Mouse (Mus musculus): Measurements from ENCODE around the gene Gmeb1. TPM values are rescaled to one million over a fixed set of nuclear protein-coding genes. Genes with fewer than 3 reads are reported as not detected.
A peak's percentile ranks its signal among the peaks of the same experiment; 100 is the strongest.

The Gmeb1 gene
- total and polyA plus RNA-seq, 3 experiments: 9.9 to 29.6 TPM; not detected in 1

DNA sequence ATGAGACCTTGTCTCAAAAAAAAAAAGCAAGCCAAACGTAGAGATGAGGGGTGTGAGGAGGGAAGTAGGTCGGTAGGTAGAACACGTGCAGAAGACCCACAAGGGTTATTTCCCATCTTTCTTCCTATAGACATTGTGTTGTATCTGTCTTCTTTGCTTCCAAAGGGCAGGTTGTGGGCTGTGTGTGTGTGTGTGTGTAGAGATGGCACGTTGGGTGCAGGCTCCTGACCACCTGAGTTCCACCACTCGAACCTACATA lies 885 bp upstream of the Gmeb1 start:
- Histone ChIP-seq H3K79me2 (ENCODE audit: control insufficient read depth, insufficient read depth, low read length, poor library complexity) (peaks cover 37% of the 10 kb centered on the region), H3K4me3 (ENCODE audit: control insufficient read depth in 1 of 2, insufficient read depth in 1 of 2, low read depth in 2 of 2, low read length in 2 of 2) (peak overlapping the region; percentile 65 to 74), H3K36me3 (ENCODE audit: control insufficient read depth in 1 of 2, insufficient read depth in 2 of 2, low read length in 2 of 2) (peaks cover 0 to 19% of the 10 kb centered on the region in 2 experiments; a peak in 2 of 4 replicates), H3K9ac (ENCODE audit: control insufficient read depth, low read depth, low read length, poor library complexity, severe bottlenecking) (peak overlapping the region; percentile 88), H3K4me1 (ENCODE audit: control insufficient read depth in 1 of 2, insufficient read depth in 2 of 2, low read length in 2 of 2) (peaks cover 9 to 16% of the 10 kb centered on the region in 2 experiments; a peak in 3 of 4 replicates), H3K9me3 (replicated peaks; ENCODE audit: insufficient read depth, low read length) (no peaks in the 10 kb centered on the region), H3K27me3 (ENCODE audit: control insufficient read depth in 1 of 2, insufficient read depth in 2 of 2, low read length in 2 of 2) (no peaks in the 10 kb centered on the region), H3K27ac (ENCODE audit: control insufficient read depth, low read depth, low read length) (peak overlapping the region; percentile 83)
- no peak for DNase-seq (ENCODE audit: low read depth, low spot score)
- TF ChIP-seq MAX (IDR thresholded peaks at IDR 0.05; ENCODE audit: low read length) (peak; percentile 86), MXI1 (IDR thresholded peaks at IDR 0.05; ENCODE audit: low read depth, low read length) (peak; percentile 33; the same call in 1 of the 2 replicates), MYC (IDR thresholded peaks at IDR 0.05; ENCODE audit: low read depth, low read length) (peak; percentile 32), ZNF384 (IDR thresholded peaks at IDR 0.05; ENCODE audit: low read depth, low read length) (peak; percentile 72), GABPA (IDR thresholded peaks at IDR 0.05; ENCODE audit: low read depth, low read length) (no peak), TBP (IDR thresholded peaks at IDR 0.05; ENCODE audit: low read depth, low read length) (0 out of 2 replicates have a peak, but pooled peaks have one; percentile 13), KAT2A (conservative IDR thresholded peaks at IDR 0.05; ENCODE audit: low read depth, low read length) (no peak)

DNA sequence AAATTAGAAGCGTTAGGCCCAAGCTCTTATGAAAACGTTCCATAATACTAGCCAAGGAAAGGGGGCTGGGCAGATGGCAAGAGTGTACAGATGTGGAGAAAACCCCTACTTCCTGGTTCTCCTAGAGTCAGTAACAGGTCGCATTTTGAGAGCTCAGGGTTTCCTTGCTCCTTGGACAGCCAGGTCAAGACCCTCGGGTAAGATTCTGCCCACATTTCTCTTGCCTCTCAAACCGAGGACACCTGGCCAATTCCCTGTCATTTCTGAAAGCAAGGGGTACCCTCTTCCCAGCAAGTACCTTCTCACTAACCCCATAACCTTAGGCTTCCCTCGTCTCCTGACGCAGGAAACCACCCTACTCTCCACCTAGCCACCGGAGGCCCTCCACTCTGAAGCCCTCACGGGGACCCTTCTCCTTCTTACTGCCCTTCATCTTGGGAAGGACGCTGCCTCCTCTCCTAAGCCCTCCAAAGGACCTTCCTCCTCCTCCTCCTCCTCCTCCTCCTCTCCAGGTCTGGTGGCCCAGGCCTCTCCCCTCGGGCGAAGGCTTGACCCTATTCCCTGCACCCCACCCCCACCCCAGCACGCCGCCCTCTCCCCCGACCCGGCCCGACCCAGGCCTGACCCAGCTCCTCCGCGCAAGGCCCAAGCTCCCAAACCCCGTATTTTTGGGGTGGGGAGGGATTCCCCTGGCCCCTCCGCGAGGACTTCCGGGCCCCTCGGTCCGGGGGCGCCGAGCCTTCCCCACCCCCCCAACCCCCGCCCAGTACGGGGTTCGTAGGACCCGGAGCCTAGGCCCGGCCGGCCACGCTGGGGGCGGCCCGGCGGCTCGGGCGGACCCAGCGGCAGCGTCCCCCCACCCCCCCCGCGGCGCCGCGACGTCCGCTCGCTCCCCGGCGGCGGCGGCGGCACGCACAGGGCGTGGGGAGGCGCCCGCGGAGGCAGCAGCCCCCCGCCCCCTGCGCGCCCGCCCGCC lies 710 bp downstream of the Gmeb1 start:
- Histone ChIP-seq H3K36me3 (ENCODE audit: control insufficient read depth in 1 of 2, insufficient read depth in 2 of 2, low read length in 2 of 2) (peaks cover 0 to 19% of the 10 kb centered on the region in 2 experiments; a peak in 2 of 4 replicates), H3K27me3 (ENCODE audit: control insufficient read depth in 1 of 2, insufficient read depth in 2 of 2, low read length in 2 of 2) (no peaks in the 10 kb centered on the region), H3K9me3 (replicated peaks; ENCODE audit: insufficient read depth, low read length) (no peaks in the 10 kb centered on the region), H3K9ac (ENCODE audit: control insufficient read depth, low read depth, low read length, poor library complexity, severe bottlenecking) (peak overlapping the region; percentile 87), H3K27ac (ENCODE audit: control insufficient read depth, low read depth, low read length) (peak overlapping the region; percentile 87), H3K4me1 (ENCODE audit: control insufficient read depth in 1 of 2, insufficient read depth in 2 of 2, low read length in 2 of 2) (peaks cover 9 to 16% of the 10 kb centered on the region in 2 experiments; a peak in 3 of 4 replicates), H3K4me3 (ENCODE audit: control insufficient read depth in 1 of 2, insufficient read depth in 1 of 2, low read depth in 2 of 2, low read length in 2 of 2) (peak overlapping the region; percentile 96 to 99), H3K79me2 (ENCODE audit: control insufficient read depth, insufficient read depth, low read length, poor library complexity) (peaks cover 39% of the 10 kb centered on the region)
- DNase-seq (ENCODE audit: low read depth, low spot score): peak; percentile 65
- TF ChIP-seq HCFC1 (IDR thresholded peaks at IDR 0.05; ENCODE audit: low read depth, low read length): no peak; the same call in 1 of the 2 replicates
- no peak for TF ChIP-seq MAFK (IDR thresholded peaks at IDR 0.05; ENCODE audit: borderline replicate concordance, low read depth, low read length)
- TF ChIP-seq POLR2A (IDR thresholded peaks at IDR 0.05; ENCODE audit: control insufficient read depth in 1 of 2, insufficient read depth in 1 of 2, low read depth in 1 of 2, low read length in 2 of 2, poor library complexity in 1 of 2): peak in 1 of 2 experiments; percentile 50; a peak in 1 of 4 replicates
- TF ChIP-seq E2F4 (IDR thresholded peaks at IDR 0.05; ENCODE audit: borderline replicate concordance, low read depth, low read length): no peak
- TF ChIP-seq ELF1 (IDR thresholded peaks at IDR 0.05; ENCODE audit: low read depth, low read length): peak; percentile 88
- 0 out of 2 replicates have a peak, but pooled peaks have one; percentile 17 for TF ChIP-seq MAX (IDR thresholded peaks at IDR 0.05; ENCODE audit: low read length)
- TF ChIP-seq MYC (IDR thresholded peaks at IDR 0.05; ENCODE audit: low read depth, low read length): no peak
- no peak for TF ChIP-seq ETS1 (IDR thresholded peaks at IDR 0.05; ENCODE audit: low read depth, low read length)
- no peak; the same call in 1 of the 2 replicates for TF ChIP-seq MXI1 (IDR thresholded peaks at IDR 0.05; ENCODE audit: low read depth, low read length)
- TF ChIP-seq NRF1 (IDR thresholded peaks at IDR 0.05; ENCODE audit: insufficient read depth, low read depth, low read length, poor library complexity, severe bottlenecking): no peak
- peak; percentile 31; the same call in 1 of the 2 replicates for TF ChIP-seq MAZ (IDR thresholded peaks at IDR 0.05; ENCODE audit: low read depth, low read length)
- TF ChIP-seq TBP (IDR thresholded peaks at IDR 0.05; ENCODE audit: low read depth, low read length): 0 out of 2 replicates have a peak, but pooled peaks have one; percentile 47
- TF ChIP-seq GABPA (IDR thresholded peaks at IDR 0.05; ENCODE audit: low read depth, low read length): no peak
- TF ChIP-seq RCOR1 (IDR thresholded peaks at IDR 0.05; ENCODE audit: low read depth, low read length): no peak
- peak; percentile 35 for TF ChIP-seq CHD2 (IDR thresholded peaks at IDR 0.05; ENCODE audit: low read length)
- no peak for TF ChIP-seq TAL1 (IDR thresholded peaks at IDR 0.05; ENCODE audit: low read length)
- peak; percentile 57 for TF ChIP-seq SIN3A (IDR thresholded peaks at IDR 0.05; ENCODE audit: low read length)
- no peak for TF ChIP-seq POLR2AphosphoS2 (IDR thresholded peaks at IDR 0.05; ENCODE audit: low read length)
- TF ChIP-seq MEF2A (IDR thresholded peaks at IDR 0.05; ENCODE audit: extremely low read depth, insufficient replicate concordance, low read depth, low read length, poor library complexity, severe bottlenecking): no peak
- no peak for TF ChIP-seq BHLHE40 (IDR thresholded peaks at IDR 0.05; ENCODE audit: borderline replicate concordance, low read depth, low read length)
- no peak for TF ChIP-seq ZKSCAN1 (IDR thresholded peaks at IDR 0.05; ENCODE audit: low read depth, low read length)
- no peak for TF ChIP-seq RAD21 (IDR thresholded peaks at IDR 0.05; ENCODE audit: low read depth, low read length)
- peak; percentile 46 for TF ChIP-seq NELFE (IDR thresholded peaks at IDR 0.05; ENCODE audit: low read depth, low read length)
- no peak for TF ChIP-seq SMC3 (IDR thresholded peaks at IDR 0.05; ENCODE audit: low read depth, low read length)
- peak; percentile 8; the same call in 1 of the 2 replicates for TF ChIP-seq TCF12 (IDR thresholded peaks at IDR 0.05; ENCODE audit: low read depth, low read length)
- no peak for TF ChIP-seq POLR2AphosphoS5 (IDR thresholded peaks at IDR 0.05; ENCODE audit: borderline replicate concordance, low read depth, low read length)

Measured in MEL (cell line).